Mouse (Mus musculus) heart, embryonic 10.5 days (tissue): Measurements from ENCODE around the gene Kcp. TPM values are rescaled to one million over a fixed set of nuclear protein-coding genes. Genes with fewer than 3 reads are reported as not detected.

Source experiments
- DNase-seq: peaks from one replicate; pipeline ENCODE4 v3.0.0-alpha.2; 2017; ENCODE audit warnings: low spot score
- H3K27ac ChIP-seq: fragments of 300-500 bp; sonication (generic); 2 replicates; pipeline ENCODE4 v1.5.1; 2016; ENCODE audit warnings: mild to moderate bottlenecking
- H3K27me3 ChIP-seq: fragments of 300-500 bp; sonication (generic); 2 replicates; pipeline ENCODE4 v1.6.1; 2016; ENCODE audit warnings: mild to moderate bottlenecking; ENCODE audit not compliant: poor library complexity, insufficient read depth, severe bottlenecking
- H3K36me3 ChIP-seq: fragments of 300-500 bp; sonication (generic); 2 replicates; pipeline ENCODE4 v1.6.1; 2016; ENCODE audit warnings: mild to moderate bottlenecking, moderate library complexity
- H3K4me1 ChIP-seq: fragments of 300-500 bp; sonication (generic); 2 replicates; pipeline ENCODE4 v1.6.1; 2016; ENCODE audit warnings: mild to moderate bottlenecking
- H3K4me3 ChIP-seq: fragments of 300-500 bp; sonication (generic); 2 replicates; pipeline ENCODE4 v1.5.1; 2016; ENCODE audit warnings: mild to moderate bottlenecking, moderate library complexity
- H3K9me3 ChIP-seq: fragments of 300-500 bp; sonication (generic); 2 replicates; pipeline ENCODE4 v1.6.1; 2016; ENCODE audit warnings: mild to moderate bottlenecking, moderate library complexity
- WGBS: fragments of 180-500 bp; shearing (Covaris S2); methylation state at CpG from one replicate; pipeline ENCODE4 v1.1.7; 2016; 5-methylcytosine and 5-hydroxymethylcytosine counted together
- polyA plus RNA-seq: library from polyadenylated mRNA; unstranded; fragments of >200 nt; fragmentation: Nextera tagmentation; extraction: Ambion mirVana; gene quantifications from 2 replicates; pipeline ENCODE4 v1.2.1, GENCODE M21; 2016

The Kcp gene
- 13.8 and 23.3 TPM in 2 replicates for polyA plus RNA-seq

- no peak for DNase-seq
- WGBS, result 1% methylated on average over 47 of the region's 47 CpGs
- Histone ChIP-seq H3K36me3 (peaks cover 2% of the 10 kb centered on the region; the same call in 1 of the 2 replicates), H3K9me3 (no peaks in the 10 kb centered on the region), H3K4me1 (peaks cover 46% of the 10 kb centered on the region), H3K27me3 (peaks cover 50% of the 10 kb centered on the region), H3K27ac (peak within 1 kb of the TSS; percentile 89), H3K4me3 (peak within 1 kb of the TSS; percentile 77)
These were observed at the start of gene Kcp for GRCm38 (mm10) chr6:29507447-29508309. Kcp (minus strand) TSS chr6:29507952.

GRCm38 (mm10) chr6:29557112-29557511 is 49.4 kb upstream of the Kcp start:
- Histone ChIP-seq H3K36me3 (peaks cover 89% of the 10 kb centered on the region), H3K9me3 (no peaks in the 10 kb centered on the region), H3K4me3 (no peak overlapping the region), H3K27me3 (no peaks in the 10 kb centered on the region), H3K27ac (no peak overlapping the region), H3K4me1 (no peaks in the 10 kb centered on the region)
- DNase-seq, result no peak
- 90% methylated on average over 2 of the region's 2 CpGs for WGBS

- Histone ChIP-seq H3K27me3 (no peaks in the 10 kb centered on the region), H3K27ac (no peak overlapping the region), H3K4me3 (no peak overlapping the region), H3K4me1 (no peaks in the 10 kb centered on the region), H3K9me3 (no peaks in the 10 kb centered on the region), H3K36me3 (peaks cover 91% of the 10 kb centered on the region)
- no peak for DNase-seq
- WGBS, result 76% methylated on average over 2 of the region's 2 CpGs
These were observed 44.8 kb upstream of the Kcp start for GRCm38 (mm10) chr6:29552526-29552925.

- H3K27ac ChIP-seq, result no peak overlapping the region
- 94% methylated on average over 1 of the region's 1 CpGs for WGBS
- no peak overlapping the region for H3K4me3 ChIP-seq
- peaks cover 88% of the 10 kb centered on the region for H3K36me3 ChIP-seq
- H3K27me3 ChIP-seq, result no peaks in the 10 kb centered on the region
- no peaks in the 10 kb centered on the region for H3K9me3 ChIP-seq
- DNase-seq, result no peak
- no peaks in the 10 kb centered on the region for H3K4me1 ChIP-seq
These were observed 40.3 kb upstream of the Kcp start for GRCm38 (mm10) chr6:29548086-29548485.

GRCm38 (mm10) chr6:29547582-29547981 is 39.8 kb upstream of the Kcp start:
- H3K27ac ChIP-seq, result no peak overlapping the region
- no peaks in the 10 kb centered on the region for H3K4me1 ChIP-seq
- no peaks in the 10 kb centered on the region for H3K27me3 ChIP-seq
- peaks cover 88% of the 10 kb centered on the region for H3K36me3 ChIP-seq
- no peaks in the 10 kb centered on the region for H3K9me3 ChIP-seq
- DNase-seq, result no peak
- H3K4me3 ChIP-seq, result no peak overlapping the region

GRCm38 (mm10) chr6:29545611-29546010 is 37.9 kb upstream of the Kcp start:
- H3K36me3 ChIP-seq, result peaks cover 86% of the 10 kb centered on the region

GRCm38 (mm10) chr6:29540956-29541355 is 33.2 kb upstream of the Kcp start:
- Histone ChIP-seq H3K4me1 (no peaks in the 10 kb centered on the region), H3K36me3 (peaks cover 82% of the 10 kb centered on the region), H3K4me3 (no peak overlapping the region), H3K27me3 (no peaks in the 10 kb centered on the region), H3K27ac (no peak overlapping the region), H3K9me3 (no peaks in the 10 kb centered on the region)
- WGBS, result 87% methylated on average over 1 of the region's 1 CpGs
- no peak for DNase-seq

More at GRCm38 (mm10) chr6:29545611-29546010, 37.9 kb upstream of the Kcp start:
- H3K4me1 ChIP-seq, result no peaks in the 10 kb centered on the region
- H3K27ac ChIP-seq, result no peak overlapping the region
- no peaks in the 10 kb centered on the region for H3K9me3 ChIP-seq
- no peak for DNase-seq
- no peaks in the 10 kb centered on the region for H3K27me3 ChIP-seq
- whole genome bisulfite sequencing, result 94% methylated on average over 2 of the region's 2 CpGs
- H3K4me3 ChIP-seq, result no peak overlapping the region

- no peak overlapping the region for H3K4me3 ChIP-seq
- no peaks in the 10 kb centered on the region for H3K9me3 ChIP-seq
- WGBS, result 89% methylated on average over 6 of the region's 6 CpGs
- H3K27ac ChIP-seq, result no peak overlapping the region
- H3K27me3 ChIP-seq, result no peaks in the 10 kb centered on the region
- no peak for DNase-seq
- H3K4me1 ChIP-seq, result no peaks in the 10 kb centered on the region; the same call in 1 of the 2 replicates
- peaks cover 82% of the 10 kb centered on the region for H3K36me3 ChIP-seq
These were observed 32.5 kb upstream of the Kcp start for GRCm38 (mm10) chr6:29540223-29540622.

- WGBS, result 87% methylated on average over 8 of the region's 8 CpGs
- no peak for DNase-seq
- Histone ChIP-seq H3K4me1 (peaks cover 2% of the 10 kb centered on the region; the same call in 1 of the 2 replicates), H3K27me3 (no peaks in the 10 kb centered on the region), H3K9me3 (no peaks in the 10 kb centered on the region), H3K36me3 (peaks cover 81% of the 10 kb centered on the region), H3K27ac (no peak overlapping the region), H3K4me3 (no peak overlapping the region)
These were observed 31.8 kb upstream of the Kcp start for GRCm38 (mm10) chr6:29539502-29539901.

- no peaks in the 10 kb centered on the region for H3K27me3 ChIP-seq
- H3K4me3 ChIP-seq, result no peak overlapping the region
- 81% methylated on average over 3 of the region's 3 CpGs for WGBS
These were observed 29.5 kb upstream of the Kcp start for GRCm38 (mm10) chr6:29537221-29537620.

GRCm38 (mm10) chr6:29536651-29537193 is 29.0 kb upstream of the Kcp start:
- WGBS, result 73% methylated on average over 4 of the region's 4 CpGs
- Histone ChIP-seq H3K27me3 (no peaks in the 10 kb centered on the region), H3K4me1 (peaks cover 3% of the 10 kb centered on the region; the same call in 1 of the 2 replicates), H3K27ac (no peak overlapping the region), H3K4me3 (no peak overlapping the region), H3K9me3 (no peaks in the 10 kb centered on the region), H3K36me3 (peaks cover 70% of the 10 kb centered on the region)
- no peak for DNase-seq

More at GRCm38 (mm10) chr6:29537221-29537620, 29.5 kb upstream of the Kcp start:
- DNase-seq, result no peak
- peaks cover 70% of the 10 kb centered on the region for H3K36me3 ChIP-seq
- peaks cover 3% of the 10 kb centered on the region; the same call in 1 of the 2 replicates for H3K4me1 ChIP-seq
- H3K27ac ChIP-seq, result no peak overlapping the region
- no peaks in the 10 kb centered on the region for H3K9me3 ChIP-seq

GRCm38 (mm10) chr6:29535316-29535715 is 27.6 kb upstream of the Kcp start:
- Histone ChIP-seq H3K4me3 (no peak overlapping the region), H3K27ac (peak overlapping the region; percentile 59; the same call in 1 of the 2 replicates), H3K9me3 (no peaks in the 10 kb centered on the region), H3K4me1 (peaks cover 10% of the 10 kb centered on the region), H3K36me3 (peaks cover 67% of the 10 kb centered on the region), H3K27me3 (peaks cover 9% of the 10 kb centered on the region)
- WGBS, result 57% methylated on average over 6 of the region's 6 CpGs
- DNase-seq, result no peak

- WGBS, result 62% methylated on average over 4 of the region's 4 CpGs
- H3K27me3 ChIP-seq, result peaks cover 39% of the 10 kb centered on the region
These were observed 22.3 kb upstream of the Kcp start for GRCm38 (mm10) chr6:29530050-29530449.

More at GRCm38 (mm10) chr6:29530050-29530449, 22.3 kb upstream of the Kcp start:
- Histone ChIP-seq H3K4me3 (no peak overlapping the region), H3K9me3 (no peaks in the 10 kb centered on the region), H3K4me1 (peaks cover 53% of the 10 kb centered on the region), H3K36me3 (peaks cover 30% of the 10 kb centered on the region), H3K27ac (peak overlapping the region; percentile 60)
- DNase-seq, result no peak
